Mouse (Mus musculus) layer of hippocampus, adult 18-20 months (tissue): ENCODE data around the gene Rrnad1. TPM values are rescaled to one million over a fixed set of nuclear protein-coding genes. Genes with fewer than 3 reads are reported as not detected.
A peak's percentile ranks its signal among the peaks of the same experiment; 100 is the strongest.

Experiments
- DNase-seq, 2 experiments: peaks; one replicate each; pipeline ENCODE4 v3.0.0; 2022; ENCODE audit warnings: low spot score in 2 of 2
- long read RNA-seq: library from polyadenylated mRNA; stranded (forward); transcript quantifications from one replicate; pipeline ENCODE4 v2.0.0, GENCODE M21; 2021
- total RNA-seq, 2 experiments: library from RNA; stranded (reverse); gene quantifications; 2 replicates each; pipeline ENCODE4 v1.2.3; 2021

Rrnad1 gene
- total RNA-seq, result 10 to 100 TPM; 22.3 to 22.8 TPM
- long read RNA-seq, transcript Rrnad1-201 (8 exons, 2,492 nt), result major isoform, 5 of 35 reads
- long read RNA-seq, partial matches to known transcripts, result 18 of 35 reads
- long read RNA-seq, other reads (novel, unspliced or antisense), result 7 of 35 reads

DNA sequence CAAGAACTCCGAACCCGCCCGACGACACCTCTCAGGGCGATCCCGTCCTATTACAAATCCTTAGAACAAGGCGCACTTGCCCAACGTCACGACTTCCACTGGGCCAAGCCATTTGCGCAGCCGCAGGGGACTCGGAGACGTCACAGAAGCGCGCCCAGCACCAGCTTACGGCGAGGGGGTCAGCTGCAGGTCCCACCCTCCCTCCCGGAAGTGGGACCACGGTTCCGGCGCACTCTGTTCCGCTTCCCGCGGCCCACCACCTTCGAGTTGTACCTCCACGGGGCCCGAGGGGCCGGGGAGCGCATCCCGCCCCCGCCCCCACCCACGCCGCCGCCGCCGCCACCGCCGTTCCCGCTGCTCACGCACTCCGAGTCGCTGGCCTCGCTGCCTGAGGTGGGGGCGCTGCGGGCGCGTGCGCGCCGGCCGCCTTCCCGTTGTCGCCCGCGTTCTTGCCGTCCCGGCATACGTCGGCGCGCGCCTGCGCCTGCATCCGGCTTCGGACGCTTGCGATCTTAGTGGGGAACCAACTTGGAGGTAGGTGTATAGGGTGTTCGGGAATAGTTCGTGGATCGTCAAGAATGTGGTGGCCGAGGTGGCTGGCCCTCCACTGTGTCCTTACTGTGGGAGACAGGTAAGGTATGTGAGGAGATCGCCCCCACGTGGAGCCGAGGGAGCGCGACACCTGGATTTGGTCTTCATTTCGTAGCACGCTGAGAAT is at the start of gene Rrnad1, which contains the start of gene Isg20l2:
TSS of gene Rrnad1 (minus strand) at position 640 of the 718 bp plus-strand sequence.
TSS of gene Isg20l2 (plus strand) at position 237 of the 718 bp plus-strand sequence.
- peak; percentile 98 for DNase-seq

DNA sequence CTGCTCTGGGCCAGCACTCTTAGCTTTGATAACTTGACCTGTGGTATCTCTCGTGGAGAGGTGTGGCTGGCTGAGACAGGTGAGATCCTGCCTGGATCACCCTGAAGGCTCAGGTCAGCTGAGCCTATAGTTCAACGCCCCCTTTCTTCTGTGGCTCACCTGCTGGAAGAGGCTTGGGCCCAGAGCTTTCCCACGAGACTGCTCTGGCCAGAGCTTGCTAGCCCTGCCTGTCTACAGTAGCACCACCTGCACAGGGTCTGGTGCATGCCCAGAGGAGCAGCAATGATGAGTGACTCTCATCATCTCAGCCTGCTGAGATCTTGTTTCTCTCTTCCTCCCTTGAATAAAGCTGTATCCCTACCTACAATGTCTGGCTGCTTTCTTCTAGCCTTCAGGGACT is 49.6 kb upstream of the Rrnad1 start:
- DNase-seq, result no peak

DNA sequence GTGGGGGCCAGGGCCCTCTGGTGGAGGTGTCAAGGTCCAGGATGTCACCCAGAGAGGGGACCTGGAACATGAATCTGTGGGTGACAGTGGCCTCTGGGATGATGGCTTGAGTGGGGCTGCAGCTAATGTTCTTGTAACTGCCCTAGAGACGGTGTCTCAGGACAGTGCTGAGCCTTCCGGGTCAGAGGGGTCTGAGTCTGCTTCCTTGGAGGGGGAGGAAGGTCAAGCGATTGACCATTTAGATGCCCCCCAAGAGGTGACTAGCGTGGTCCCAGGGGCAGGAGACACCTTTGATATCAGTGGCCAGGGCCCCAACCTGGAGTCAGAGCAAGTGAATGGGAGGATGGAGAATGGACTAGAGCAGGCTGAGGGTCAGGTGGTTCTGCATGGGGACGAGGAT is 49.0 kb upstream of the Rrnad1 start:
- DNase-seq, result no peak

DNA sequence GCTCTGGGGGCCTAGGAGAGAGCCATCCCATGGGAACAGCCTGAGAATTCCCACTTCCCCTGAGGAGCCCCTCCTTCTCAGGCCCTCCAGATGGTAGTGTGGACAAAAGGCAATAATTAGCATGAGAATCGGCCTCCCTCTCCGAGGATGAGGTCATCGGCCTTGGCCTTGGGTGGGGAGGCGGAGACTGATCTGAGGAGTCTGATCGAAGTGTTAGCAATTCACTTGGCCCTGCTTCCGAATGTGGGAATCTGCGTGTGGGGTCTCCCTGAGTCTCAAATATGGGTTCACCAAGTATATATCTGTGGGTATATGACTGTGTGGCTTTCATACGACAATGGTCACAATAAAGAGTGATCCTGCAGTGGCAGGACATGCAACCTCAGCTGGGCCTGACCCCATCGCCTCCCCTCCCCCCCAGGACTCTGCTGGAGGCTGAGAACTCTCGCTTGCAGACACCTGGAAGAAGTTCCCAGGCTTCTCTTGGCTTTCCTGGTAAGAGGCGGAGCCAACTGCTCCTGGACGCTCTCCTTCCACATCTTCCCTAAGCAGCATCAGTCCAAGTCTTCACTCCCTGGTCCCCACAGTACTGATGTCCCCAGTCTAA is 44.0 kb upstream of the Rrnad1 start:
- DNase-seq, result no peak

DNA sequence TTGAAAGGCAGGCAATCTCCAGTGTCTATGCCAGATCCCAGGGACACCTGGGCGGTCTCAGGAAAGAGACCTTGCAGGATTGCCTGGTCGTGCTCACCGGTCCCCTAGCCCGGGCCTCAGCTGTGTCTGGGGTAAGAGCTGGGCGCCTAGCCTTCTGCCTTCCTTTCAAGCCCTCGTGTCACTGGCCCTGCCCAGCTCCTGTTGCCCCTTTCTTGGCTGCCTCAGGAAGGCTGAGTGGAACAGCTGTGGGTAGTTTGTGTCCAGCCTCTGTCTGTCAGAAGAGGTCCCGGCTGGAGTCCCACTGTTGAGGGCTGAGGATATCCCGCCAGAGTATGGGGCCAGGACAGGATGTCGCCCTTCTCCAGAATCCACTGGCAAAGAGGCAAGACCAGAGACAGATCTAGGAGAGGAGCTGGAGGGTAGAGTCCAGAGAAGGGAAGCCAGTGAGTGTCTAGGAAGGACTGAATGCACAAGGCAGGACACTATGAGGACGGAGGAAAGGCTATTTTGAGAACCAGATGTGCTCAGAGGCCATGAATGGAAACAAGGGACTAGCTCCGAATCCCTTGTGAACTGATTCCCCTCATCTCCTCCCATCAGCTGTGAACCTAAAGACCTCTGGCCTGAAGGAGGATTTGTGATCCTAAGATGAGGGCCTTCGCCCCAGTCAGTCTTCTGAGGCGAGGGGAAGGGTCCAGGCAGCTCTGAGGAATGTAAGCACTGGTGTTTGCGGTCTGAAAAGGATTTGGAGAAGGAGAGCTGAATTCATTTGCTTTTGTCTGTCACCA is 43.3 kb upstream of the Rrnad1 start:
- DNase-seq, result no peak

DNA sequence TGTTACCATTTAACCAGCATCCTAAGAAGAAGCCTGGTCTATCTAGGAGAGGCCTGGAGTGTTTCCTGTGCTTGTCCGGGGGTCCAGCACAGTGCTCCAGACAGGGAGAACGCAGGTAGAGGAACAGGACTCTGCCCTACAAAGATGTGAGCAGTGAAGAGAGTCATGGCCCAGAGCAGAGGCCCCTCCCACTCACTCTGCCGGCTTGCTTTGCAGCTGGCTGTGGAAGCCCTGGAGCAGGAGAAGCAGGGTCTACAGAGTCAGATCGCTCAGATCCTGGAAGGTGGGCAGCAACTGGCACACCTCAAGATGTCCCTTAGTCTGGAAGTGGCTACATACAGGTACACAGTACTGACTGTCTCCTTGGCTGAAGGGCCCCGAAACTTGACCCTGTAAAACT is 42.3 kb upstream of the Rrnad1 start:
- no peak for DNase-seq

DNA sequence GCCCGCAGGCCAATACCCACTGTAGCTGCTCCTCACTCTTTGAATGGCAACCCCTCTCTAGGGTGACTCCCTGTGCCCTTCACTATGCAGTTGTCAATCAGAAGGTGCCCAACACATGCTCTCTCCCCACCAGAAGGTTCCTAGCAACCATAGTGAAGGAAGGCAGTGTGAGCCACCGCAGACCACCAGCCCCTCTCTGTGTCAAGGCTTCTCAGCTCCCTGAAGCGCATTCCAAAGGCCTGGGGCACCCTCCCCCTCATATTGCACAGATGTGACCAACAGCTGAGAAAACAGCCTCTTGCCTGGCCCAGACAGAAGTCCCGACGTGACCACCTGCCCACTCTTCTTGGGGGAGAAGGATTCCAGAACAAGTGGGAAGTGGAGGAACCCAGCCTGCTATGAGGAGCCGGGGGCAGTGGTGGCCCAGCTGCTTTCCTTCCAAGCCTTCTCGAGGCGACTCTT is 41.7 kb upstream of the Rrnad1 start:
- DNase-seq, result no peak

DNA sequence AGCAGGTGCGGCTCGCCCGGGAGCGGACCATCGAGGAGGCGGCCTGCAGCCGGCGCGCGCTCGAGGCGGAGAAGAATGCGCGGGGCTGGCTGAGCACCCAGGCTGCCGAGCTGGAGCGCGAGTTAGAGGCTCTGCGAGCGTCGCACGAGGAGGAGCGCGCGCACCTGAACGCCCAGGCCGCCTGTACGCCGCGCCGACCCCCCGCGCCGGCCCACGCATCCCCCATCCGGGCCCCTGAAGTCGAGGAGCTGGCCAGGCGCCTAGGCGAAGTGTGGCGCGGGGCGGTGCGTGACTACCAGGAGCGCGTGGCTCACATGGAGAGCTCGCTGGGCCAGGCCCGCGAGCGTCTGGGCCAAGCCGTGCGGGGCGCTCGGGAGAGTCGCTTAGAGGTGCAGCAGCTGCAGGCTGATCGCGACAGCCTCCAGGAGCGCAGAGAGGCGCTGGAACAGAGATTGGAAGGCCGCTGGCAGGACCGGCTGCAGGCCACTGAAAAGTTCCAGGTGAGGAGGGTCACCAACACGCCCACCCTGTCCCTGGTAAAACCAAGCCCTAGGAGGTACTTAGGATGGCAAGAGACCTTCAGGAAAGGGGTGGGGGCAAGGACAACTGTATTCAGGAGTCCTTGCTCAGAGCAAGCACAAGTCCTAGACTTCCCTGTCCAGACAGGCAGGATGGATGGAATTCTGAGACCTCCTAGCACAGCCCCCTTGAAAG is 41.1 kb upstream of the Rrnad1 start:
- DNase-seq, result no peak

DNA sequence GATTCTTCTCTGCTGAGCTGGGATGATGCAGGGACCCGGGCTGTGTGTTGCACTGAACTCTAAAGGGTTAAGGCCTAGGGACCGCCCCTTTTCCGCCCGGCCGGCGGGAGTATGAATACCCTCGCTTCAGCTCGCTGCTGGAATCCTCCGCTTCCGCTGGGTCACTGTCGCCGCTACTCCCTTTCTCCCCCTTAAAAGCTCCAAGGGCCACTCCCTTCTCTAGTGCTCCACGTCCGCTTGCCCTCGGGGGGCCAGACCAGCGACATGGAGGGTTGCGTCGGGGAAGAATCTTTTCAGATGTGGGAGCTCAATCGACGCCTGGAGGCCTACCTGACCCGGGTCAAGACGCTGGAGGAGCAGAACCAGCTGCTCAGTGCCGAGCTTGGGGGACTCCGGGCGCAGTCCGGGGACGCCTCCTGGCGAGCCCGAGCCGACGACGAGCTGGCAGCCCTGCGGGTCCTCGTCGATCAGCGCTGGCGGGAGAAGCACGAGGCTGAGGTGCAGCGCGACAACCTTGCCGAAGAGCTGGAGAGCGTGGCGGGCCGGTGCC is 40.5 kb upstream of the Rrnad1 start, which contains the start of gene Nes:
TSS of gene Nes (plus strand) at position 140 of the 550 bp plus-strand sequence.
- DNase-seq, result no peak

DNA sequence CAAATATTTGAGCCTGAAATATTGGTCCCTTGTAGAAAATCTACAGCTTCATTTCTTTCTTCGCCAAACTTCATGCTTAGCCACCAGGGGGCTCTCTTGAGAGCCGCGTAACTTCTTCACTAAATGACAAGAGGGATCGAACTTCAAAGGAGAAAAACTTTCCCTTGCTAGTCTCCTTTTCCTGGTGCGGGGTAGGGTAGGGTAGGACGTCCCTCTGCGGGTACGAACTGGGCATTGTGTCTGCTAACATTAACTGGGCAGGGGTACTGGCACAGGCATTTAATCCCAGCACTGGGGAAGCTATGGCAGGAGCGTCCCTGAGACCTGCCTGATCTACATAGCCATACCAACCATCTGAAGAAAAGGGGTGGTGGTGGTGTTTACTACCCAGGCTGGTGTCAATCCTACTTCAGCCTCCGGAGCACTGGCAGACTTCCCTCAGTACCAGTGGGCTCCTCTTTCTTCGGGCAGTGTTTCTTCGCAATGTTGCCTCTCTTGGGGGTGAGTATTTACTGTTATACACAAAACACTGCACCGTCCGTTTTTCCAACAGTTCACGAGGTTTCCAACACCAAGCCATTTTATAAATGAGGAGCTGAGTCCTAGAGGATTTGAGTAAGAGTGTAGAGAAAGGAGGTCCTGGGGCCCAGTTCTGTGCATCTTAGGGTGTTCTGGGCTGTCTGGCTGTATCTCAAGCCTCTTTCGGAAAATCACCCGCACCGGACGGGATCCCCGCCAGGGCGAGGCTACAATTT is 39.8 kb upstream of the Rrnad1 start:
- DNase-seq, result peak in 1 of 2 experiments; percentile 71

DNA sequence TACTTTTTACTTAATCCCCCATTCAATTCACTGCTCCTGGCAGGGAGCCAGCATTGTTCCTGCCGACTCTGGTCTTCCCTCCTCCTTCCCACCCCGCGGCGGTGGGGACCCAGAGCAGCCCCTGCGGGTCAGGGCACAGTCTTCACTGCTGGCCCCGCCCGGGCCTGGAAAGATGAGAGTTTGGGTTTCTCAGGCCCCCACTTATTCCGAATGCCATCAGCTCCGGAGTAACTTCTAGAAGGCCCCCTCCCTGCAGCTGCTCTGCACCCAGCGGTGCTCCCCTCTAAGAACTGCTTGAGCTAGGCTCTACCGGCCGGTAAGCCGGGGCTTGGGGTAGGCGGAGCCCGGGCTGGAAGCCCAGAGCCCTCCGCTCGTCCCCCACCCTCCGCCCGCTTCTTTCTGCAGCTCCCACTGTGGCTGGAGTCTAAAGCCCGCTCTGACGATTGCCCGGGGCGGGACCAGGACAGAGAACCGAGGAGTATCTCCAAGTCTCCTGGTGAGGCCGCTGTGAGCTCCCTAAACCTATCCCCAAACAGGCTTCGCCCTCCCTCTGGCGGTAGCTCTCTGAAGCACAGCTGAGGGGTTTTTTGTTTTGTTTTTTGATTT is 30.2 kb upstream of the Rrnad1 start:
- peak; percentile 55 to 82 for DNase-seq

DNA sequence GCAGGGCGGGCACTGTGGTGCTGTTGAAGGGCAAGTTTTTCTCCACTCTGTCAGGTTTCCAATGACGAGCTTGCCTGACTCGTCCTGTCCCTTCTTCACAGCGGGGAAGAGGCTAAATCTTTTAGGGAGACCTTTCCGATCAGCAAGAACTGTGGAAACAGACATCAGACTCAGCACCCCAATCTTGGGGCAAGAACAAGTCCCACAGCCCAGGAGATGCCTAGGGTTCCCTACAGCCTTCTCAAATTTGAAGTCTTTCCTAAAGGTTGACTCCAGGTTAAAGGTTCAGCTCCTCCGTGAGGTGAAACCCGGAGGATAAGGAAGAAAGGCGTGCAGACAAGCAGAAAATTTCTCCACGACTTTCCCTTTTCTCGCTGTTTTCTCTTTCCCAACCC is 29.7 kb upstream of the Rrnad1 start:
- no peak for DNase-seq

DNA sequence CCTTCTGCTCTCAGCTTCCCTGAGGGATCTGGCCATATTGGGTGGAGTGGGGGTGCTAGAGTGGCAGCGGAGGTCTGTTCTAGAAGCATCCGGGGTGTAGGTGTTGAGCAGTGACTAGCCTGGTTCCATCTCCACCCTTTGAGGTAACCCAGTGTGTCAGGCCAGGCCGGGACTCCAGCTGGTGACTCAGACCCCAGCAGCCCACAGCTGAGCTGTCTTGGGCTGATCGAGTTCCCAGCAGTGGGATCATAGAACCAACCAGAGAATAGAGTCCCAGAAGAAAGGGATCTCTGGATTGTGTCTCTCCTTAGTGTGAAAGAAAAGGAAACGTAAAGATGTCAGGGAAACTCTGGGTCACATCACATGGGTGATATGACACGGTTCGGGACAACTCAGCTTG is 28.9 kb upstream of the Rrnad1 start:
- DNase-seq, result no peak

DNA sequence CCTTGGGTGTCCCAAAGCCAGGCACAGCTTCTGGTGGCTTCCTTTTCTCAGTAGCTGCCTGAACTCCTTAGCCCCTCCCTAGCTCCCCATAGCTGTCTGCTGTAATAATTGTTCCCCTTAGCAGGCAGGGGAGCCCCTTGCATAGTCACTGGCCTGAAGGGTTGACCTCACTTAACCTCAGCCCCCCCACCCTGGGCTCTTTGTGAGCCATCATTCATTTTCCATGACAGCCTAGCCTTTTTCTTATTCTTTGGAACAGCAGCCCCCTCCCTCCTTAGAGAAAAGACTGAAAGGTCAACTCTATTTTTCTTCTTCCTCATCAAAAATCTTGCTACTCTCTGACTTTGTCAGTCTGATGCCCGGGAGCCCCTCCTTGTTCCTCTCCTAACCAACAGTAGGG is 28.4 kb upstream of the Rrnad1 start:
- no peak for DNase-seq

DNA sequence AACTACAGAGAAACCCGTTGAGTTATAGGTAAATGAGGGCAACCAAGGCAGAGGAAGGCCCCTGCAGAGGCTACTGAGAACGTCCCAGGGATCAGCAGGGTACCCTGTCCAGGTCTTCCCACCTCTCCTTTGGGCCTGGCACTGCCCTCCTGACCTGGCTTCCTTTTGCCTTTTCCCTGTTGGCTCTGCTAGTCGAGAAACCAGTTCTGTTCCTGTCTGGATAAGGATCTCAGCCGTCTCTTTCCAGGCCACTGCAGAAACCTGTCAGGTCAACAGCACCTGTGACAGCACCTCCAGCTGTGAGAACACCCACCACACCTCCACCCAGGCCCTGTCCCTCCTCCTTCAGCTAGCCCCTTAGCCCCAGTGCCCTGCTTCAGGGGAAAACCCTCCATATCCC is 28.0 kb upstream of the Rrnad1 start:
- no peak for DNase-seq

DNA sequence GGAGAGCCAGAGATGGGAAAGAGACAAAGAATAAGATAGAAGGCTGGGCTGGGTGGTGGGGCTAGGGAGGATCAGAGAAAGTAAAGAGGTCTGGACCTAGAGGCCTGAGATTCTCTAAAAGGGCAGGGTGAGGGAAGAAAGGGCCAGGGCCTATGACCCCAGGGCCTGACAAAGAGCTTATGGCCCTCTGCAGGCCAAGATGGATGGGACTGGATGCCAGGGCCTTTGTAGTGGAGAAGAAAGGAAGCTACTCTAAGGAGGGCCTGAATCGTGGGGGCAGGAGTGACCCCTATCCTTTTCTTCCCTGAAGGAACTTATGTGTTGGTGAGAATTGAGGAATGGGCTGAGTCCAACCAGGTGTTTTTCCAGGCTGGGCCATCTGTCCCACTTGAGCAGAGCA is 27.5 kb upstream of the Rrnad1 start:
- DNase-seq, result no peak

DNA sequence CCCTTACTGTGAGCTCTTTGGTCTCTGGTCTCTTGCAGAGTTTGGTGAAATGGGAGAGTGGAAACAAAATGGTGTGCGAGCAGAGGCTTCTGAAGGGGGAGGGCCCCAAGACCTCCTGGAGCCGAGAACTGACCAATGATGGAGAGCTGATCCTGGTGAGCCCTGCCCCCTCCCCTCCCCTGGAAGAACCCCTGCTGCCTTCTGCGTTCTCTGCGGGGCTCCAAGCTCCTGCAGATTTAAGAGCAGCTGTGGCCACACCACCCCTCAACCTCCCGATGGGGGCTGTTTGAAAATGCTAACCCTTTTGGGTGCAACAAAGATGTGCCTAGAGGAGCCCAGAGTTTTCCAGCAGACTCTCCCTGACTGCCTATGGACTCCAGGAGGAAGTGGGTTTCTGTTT is 21.9 kb upstream of the Rrnad1 start:
- DNase-seq, result no peak

DNA sequence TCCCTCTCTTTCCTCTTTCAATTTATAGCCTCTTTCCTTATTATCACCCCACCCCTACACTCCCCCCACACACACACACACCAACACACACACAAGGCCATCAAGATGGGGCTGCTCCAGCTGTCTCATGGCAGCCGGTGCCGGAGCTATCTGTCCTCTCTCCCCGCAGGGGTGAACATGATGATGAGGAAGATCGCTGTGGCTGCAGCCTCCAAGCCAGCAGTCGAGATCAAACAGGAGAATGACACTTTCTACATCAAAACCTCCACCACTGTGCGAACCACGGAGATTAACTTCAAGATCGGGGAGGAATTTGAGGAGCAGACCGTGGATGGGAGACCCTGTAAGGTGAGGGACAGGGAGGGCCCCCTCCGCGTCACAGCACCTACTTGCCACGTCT is 21.4 kb upstream of the Rrnad1 start:
- DNase-seq, result no peak

DNA sequence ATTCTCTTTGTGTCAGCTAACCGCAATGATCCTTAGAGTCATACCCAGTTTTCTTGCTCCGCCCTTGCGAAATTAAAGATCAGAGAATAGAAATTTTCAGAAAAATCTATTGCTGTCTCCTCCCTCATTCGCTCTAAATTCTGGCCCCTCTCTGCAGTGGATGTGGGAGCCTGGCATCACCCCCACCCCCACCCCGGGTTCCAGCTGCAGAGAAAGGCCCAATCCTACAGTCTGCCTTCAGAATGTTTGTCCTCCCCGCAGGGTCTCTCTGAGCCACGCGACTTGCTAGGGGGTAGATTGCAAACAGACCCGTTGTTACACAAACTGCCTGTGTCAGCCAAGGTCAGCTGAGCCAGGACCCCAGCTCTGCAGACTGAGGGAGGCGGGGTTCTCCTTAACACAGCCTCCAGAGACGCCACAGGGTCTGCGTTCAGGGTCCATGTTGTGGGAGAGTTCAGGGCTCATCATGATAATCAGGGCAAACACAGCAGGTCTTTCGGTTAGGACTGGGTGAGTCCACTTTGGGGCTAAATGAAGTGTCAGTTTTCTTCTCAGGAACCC is 19.5 kb upstream of the Rrnad1 start:
- no peak for DNase-seq
